Mouse (Mus musculus): Measurements from ENCODE around the gene Hint3. TPM values are rescaled to one million over a fixed set of nuclear protein-coding genes. Genes with fewer than 3 reads are reported as not detected.

Gene Hint3
- polyA plus RNA-seq, 1 experiment from 2014 or later = 21.5 TPM

GRCm38 (mm10) chr10:30587037-30587436 is 42.4 kb downstream of the Hint3 start:
- WGBS = 67% methylated on average over 5 of the region's 5 CpGs
- Histone ChIP-seq H3K9ac (no peak overlapping the region), H3K4me3 (replicated peaks) (no peak overlapping the region), H3K4me1 (no peaks in the 10 kb centered on the region), H3K27me3 (no peaks in the 10 kb centered on the region), H3K9me3 (replicated peaks) (no peaks in the 10 kb centered on the region), H3K4me2 (replicated peaks) (no peak overlapping the region), H3K27ac (replicated peaks) (no peak overlapping the region), H3K36me3 (peaks cover 34% of the 10 kb centered on the region)
- no peak for ATAC-seq (ENCODE audit: insufficient number of reproducible peaks, low FRiP score, low TSS enrichment, low read depth)

- 94% methylated on average over 1 of the region's 1 CpGs for WGBS
- no peak overlapping the region for H3K4me2 ChIP-seq (replicated peaks)
- H3K4me1 ChIP-seq = no peaks in the 10 kb centered on the region
- no peak overlapping the region for H3K4me3 ChIP-seq (replicated peaks)
- H3K27ac ChIP-seq (replicated peaks) = no peak overlapping the region
- H3K36me3 ChIP-seq = peaks cover 36% of the 10 kb centered on the region
- H3K27me3 ChIP-seq = no peaks in the 10 kb centered on the region
- H3K9ac ChIP-seq = no peak overlapping the region
- no peaks in the 10 kb centered on the region for H3K9me3 ChIP-seq (replicated peaks)
- no peak for ATAC-seq (ENCODE audit: insufficient number of reproducible peaks, low FRiP score, low TSS enrichment, low read depth)
Observed at GRCm38 (mm10) chr10:30585691-30586090, 43.7 kb downstream of the Hint3 start.

GRCm38 (mm10) chr10:30577670-30578280 is 51.7 kb downstream of the Hint3 start:
- Histone ChIP-seq H3K27ac (replicated peaks) (no peak overlapping the region), H3K36me3 (peaks cover 13% of the 10 kb centered on the region), H3K27me3 (no peaks in the 10 kb centered on the region), H3K4me2 (replicated peaks) (no peak overlapping the region), H3K4me3 (replicated peaks) (no peak overlapping the region), H3K9ac (no peak overlapping the region), H3K9me3 (replicated peaks) (no peaks in the 10 kb centered on the region), H3K4me1 (no peaks in the 10 kb centered on the region)
- no peak for ATAC-seq (ENCODE audit: insufficient number of reproducible peaks, low FRiP score, low TSS enrichment, low read depth)
- 93% methylated on average over 5 of the region's 5 CpGs for WGBS

GRCm38 (mm10) chr10:30566364-30566763 is 63.1 kb downstream of the Hint3 start:
- H3K9me3 ChIP-seq (replicated peaks) = no peaks in the 10 kb centered on the region
- no peaks in the 10 kb centered on the region for H3K27me3 ChIP-seq
- no peak overlapping the region for H3K4me2 ChIP-seq (replicated peaks)
- no peak overlapping the region for H3K27ac ChIP-seq (replicated peaks)
- ATAC-seq (ENCODE audit: insufficient number of reproducible peaks, low FRiP score, low TSS enrichment, low read depth) = no peak
- no peak overlapping the region for H3K4me3 ChIP-seq (replicated peaks)
- H3K4me1 ChIP-seq = no peaks in the 10 kb centered on the region
- H3K9ac ChIP-seq = no peak overlapping the region
- H3K36me3 ChIP-seq = peaks cover 14% of the 10 kb centered on the region; the same call in 1 of the 2 replicates

- Histone ChIP-seq H3K4me1 (no peaks in the 10 kb centered on the region), H3K4me3 (replicated peaks) (no peak overlapping the region), H3K27me3 (no peaks in the 10 kb centered on the region), H3K4me2 (replicated peaks) (no peak overlapping the region), H3K27ac (replicated peaks) (no peak overlapping the region), H3K9ac (no peak overlapping the region), H3K36me3 (peaks cover 24% of the 10 kb centered on the region), H3K9me3 (replicated peaks) (no peaks in the 10 kb centered on the region)
- no peak for ATAC-seq (ENCODE audit: insufficient number of reproducible peaks, low FRiP score, low TSS enrichment, low read depth)
- 80% methylated on average over 3 of the region's 3 CpGs for WGBS
Observed at GRCm38 (mm10) chr10:30564651-30565050, 64.8 kb downstream of the Hint3 start.

Other genes with a start within 250 kb of the Hint3 start
- gene Trmt11, start 28.9 kb downstream of the Hint3 start, polyA plus RNA-seq (2015; fragmentation: Nextera tagmentation; extraction: Ambion mirVana) = 23.0 and 24.6 TPM in 2 replicates
- 8.8 and 9.6 TPM in 2 replicates for gene Ncoa7, start 173.7 kb upstream of the Hint3 start, polyA plus RNA-seq (2015; fragmentation: Nextera tagmentation; extraction: Ambion mirVana)
- 6.4 and 7.1 TPM in 2 replicates for gene Hey2, start 213.2 kb upstream of the Hint3 start, polyA plus RNA-seq (2015; fragmentation: Nextera tagmentation; extraction: Ambion mirVana)

All from embryonic facial prominence, embryonic 15.5 days (tissue).